9 mouse cellular contexts compared by ENCODE assay signal in the genomic region with DNA sequence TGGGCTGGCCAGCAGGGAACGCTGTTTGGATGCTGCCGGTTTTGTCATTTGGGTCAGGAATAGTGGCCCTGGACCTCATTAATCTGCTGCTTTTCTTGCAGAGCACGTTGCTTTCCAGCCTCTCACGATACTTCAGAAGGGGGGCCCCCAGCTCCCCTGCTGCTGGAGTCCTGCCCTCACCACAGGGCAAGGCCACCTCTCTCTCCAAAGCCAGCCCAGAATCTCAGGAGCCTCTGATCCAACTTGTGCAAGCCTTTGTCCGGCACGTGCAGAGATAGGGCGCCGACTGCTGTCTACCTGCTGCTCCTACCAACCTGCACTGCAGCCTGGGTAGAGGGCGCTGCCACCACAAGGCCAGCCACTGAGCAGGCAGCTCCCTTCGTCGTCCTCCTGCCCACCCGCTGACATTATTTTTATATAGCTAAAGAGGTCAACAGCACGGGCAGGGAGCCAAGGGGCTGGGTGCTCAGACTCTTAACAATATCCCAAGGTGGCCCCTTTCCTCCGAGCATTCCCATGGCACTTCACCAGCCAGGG. TPM values are rescaled to one million over a fixed set of nuclear protein-coding genes. Genes with fewer than 3 reads are reported as not detected.
DNase-seq lines count a peak whose midpoint lies in the region; ATAC-seq lines count a peak whose summit lies in the region.
"Had no signal": no experiment of that assay in that cellular context is flagged by ENCODE, and none has a peak within 500 bp of the region (broad histone marks: within the 10 kb centered on the region; RNA-seq: fewer than 3 reads in every experiment).

No protein-coding gene starts in this region.

- H3K9me3 ChIP-seq in lung, embryonic 16.5 days (ENCODE audit: control insufficient read depth, low read length), result no peaks in the 10 kb centered on the region
- H3K9me3 ChIP-seq: lung, embryonic 15.5 days had no signal

- no peaks in the 10 kb centered on the region for H3K27me3 ChIP-seq in lung, embryonic 16.5 days (ENCODE audit: control insufficient read depth, insufficient read depth, low read depth, low read length)
- H3K27me3 ChIP-seq: lung, embryonic 15.5 days had no signal

- H3K9ac ChIP-seq in lung, embryonic 16.5 days (ENCODE audit: low read length), result no peak overlapping the region
- H3K9ac ChIP-seq: lung, embryonic 15.5 days had no signal

- no peak overlapping the region for H3K4me2 ChIP-seq in lung, embryonic 16.5 days (ENCODE audit: low read depth, low read length)
- H3K4me2 ChIP-seq: lung, embryonic 15.5 days had no signal

- peaks cover 55% of the 10 kb centered on the region for H3K36me3 ChIP-seq in lung, embryonic 16.5 days (ENCODE audit: control insufficient read depth, insufficient read depth, low read length)

- no peak overlapping the region for H3K4me3 ChIP-seq in lung, embryonic 16.5 days (ENCODE audit: low read length)
- H3K4me3 ChIP-seq: lung, embryonic 15.5 days had no signal

- 56% methylated on average over 14 of the region's 14 CpGs for WGBS in lung, embryonic 16.5 days

- peak; percentile 43 for ATAC-seq in lung, embryonic 16.5 days (ENCODE audit: low read depth)

- DNase-seq in layer of hippocampus, postnatal 10 days (ENCODE audit: low spot score in 2 of 2), result peak; percentile 40 to 49
- DNase-seq in layer of hippocampus, adult 11-12 months (ENCODE audit: low spot score), result no peak
- DNase-seq in adrenal gland, postnatal 14 days, result peak; percentile 87
- DNase-seq in cerebellum, adult 9-11 months, result peak; percentile 77
- no peak for DNase-seq in frontal cortex, adult 2 months (ENCODE audit: extremely low spot score in 1 of 2, low spot score in 1 of 2)
- no peak for DNase-seq in thymus, postnatal 36 days
- DNase-seq in kidney, adult 18-20 months, result no peak

- H3K27ac ChIP-seq in lung, embryonic 16.5 days (ENCODE audit: low read length), result no peak overlapping the region
- H3K27ac ChIP-seq: lung, embryonic 15.5 days had no signal

- H3K4me1 ChIP-seq in lung, embryonic 16.5 days (replicated peaks; ENCODE audit: control insufficient read depth, insufficient read depth, low read length), result no peaks in the 10 kb centered on the region
- H3K4me1 ChIP-seq: lung, embryonic 15.5 days had no signal

RNA-seq across cellular contexts. Expression of a gene that starts 15.5 kb away (rescaled TPM):
- total RNA-seq in layer of hippocampus, postnatal 10 days (2021), result 100 to 1,000 TPM; 209 to 233 TPM
- total RNA-seq in adrenal gland, postnatal 14 days (2021), result 73.2 and 80.6 TPM in 2 replicates
- 81.5 and 83.9 TPM in 2 replicates for polyA plus RNA-seq in lung, embryonic 16.5 days (2015; fragmentation: Nextera tagmentation; extraction: Ambion mirVana)
- 569 and 584 TPM in 2 replicates for polyA plus RNA-seq in frontal cortex, adult 2 months (2012; rRNA removed)

RNA-seq across cellular contexts. Expression of a gene that starts 20.4 kb away (rescaled TPM):
- 100 to 1,000 TPM; 101 to 112 TPM for total RNA-seq in layer of hippocampus, postnatal 10 days (2021)
- 87.9 and 89.3 TPM in 2 replicates for total RNA-seq in adrenal gland, postnatal 14 days (2021)
- polyA plus RNA-seq in lung, embryonic 16.5 days (2015; fragmentation: Nextera tagmentation; extraction: Ambion mirVana), result 23.4 and 24.8 TPM in 2 replicates
- polyA plus RNA-seq in frontal cortex, adult 2 months (2012; rRNA removed), result 80.9 and 86.8 TPM in 2 replicates

RNA-seq across cellular contexts. Expression of a gene that starts 48.4 kb away (rescaled TPM):
- 10 to 100 TPM; 31.7 to 37.4 TPM for total RNA-seq in layer of hippocampus, postnatal 10 days (2021)
- total RNA-seq in adrenal gland, postnatal 14 days (2021), result 18.7 and 19.5 TPM in 2 replicates
- 49.6 and 52.6 TPM in 2 replicates for polyA plus RNA-seq in lung, embryonic 16.5 days (2015; fragmentation: Nextera tagmentation; extraction: Ambion mirVana)
- 40.2 and 45.8 TPM in 2 replicates for polyA plus RNA-seq in frontal cortex, adult 2 months (2012; rRNA removed)

RNA-seq across cellular contexts. Expression of a gene that starts 57.5 kb away (rescaled TPM):
- total RNA-seq in layer of hippocampus, postnatal 10 days (2021), result 10 to 100 TPM; 24.6 to 30.1 TPM
- total RNA-seq in adrenal gland, postnatal 14 days (2021), result 38.2 and 40.5 TPM in 2 replicates
- 30.5 and 33.6 TPM in 2 replicates for polyA plus RNA-seq in lung, embryonic 16.5 days (2015; fragmentation: Nextera tagmentation; extraction: Ambion mirVana)
- polyA plus RNA-seq in frontal cortex, adult 2 months (2012; rRNA removed), result 18.3 and 19.4 TPM in 2 replicates

RNA-seq across cellular contexts. Expression of a gene that starts 57.5 kb away (rescaled TPM):
- total RNA-seq in layer of hippocampus, postnatal 10 days (2021), result 10 to 100 TPM; 23.8 to 24.4 TPM
- total RNA-seq in adrenal gland, postnatal 14 days (2021), result 46.2 and 48.1 TPM in 2 replicates
- polyA plus RNA-seq in lung, embryonic 16.5 days (2015; fragmentation: Nextera tagmentation; extraction: Ambion mirVana), result 30.3 and 31.4 TPM in 2 replicates
- 14.3 and 16.3 TPM in 2 replicates for polyA plus RNA-seq in frontal cortex, adult 2 months (2012; rRNA removed)

Comparison
In these comparisons a context has a peak if more than half of its experiments do, and no peak if none do; other contexts are left out.
1. DNase-seq: peak in layer of hippocampus, postnatal 10 days (2 of 2), adrenal gland, postnatal 14 days (single experiment) and cerebellum, adult 9-11 months (single experiment); none in layer of hippocampus, adult 11-12 months (single experiment), frontal cortex, adult 2 months (0 of 2), thymus, postnatal 36 days (0 of 2) and kidney, adult 18-20 months (single experiment).